Mouse (Mus musculus): ENCODE results near the gene Mpped2. TPM values are rescaled to one million over a fixed set of nuclear protein-coding genes. Genes with fewer than 3 reads are reported as not detected.

Gene Mpped2
- polyA plus RNA-seq, 1 experiment = 4.1 TPM

DNA sequence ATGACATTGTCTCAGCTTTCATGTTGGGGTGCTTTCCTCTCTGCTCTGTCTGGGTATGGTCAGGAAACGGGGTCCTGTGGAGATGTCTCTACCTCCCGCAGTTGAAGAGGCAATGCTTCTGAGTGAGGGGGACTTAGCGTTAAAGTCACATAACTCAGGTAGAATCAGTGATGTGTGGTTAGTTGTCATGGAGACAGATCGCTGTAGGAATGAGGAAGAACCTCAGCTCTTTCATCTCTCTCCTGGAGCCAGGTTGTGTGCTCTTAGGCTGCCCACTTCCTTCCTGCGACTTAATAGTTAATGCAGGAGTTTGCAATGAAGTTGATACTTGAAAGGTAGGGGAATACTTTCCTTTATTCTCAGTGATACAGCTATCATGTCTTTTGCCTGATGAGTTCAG, 173.2 kb downstream of the Mpped2 start:
- TF ChIP-seq POLR2A (IDR thresholded peaks at IDR 0.05; ENCODE audit: low read depth, low read length) (no peak), CTCF (conservative IDR thresholded peaks at IDR 0.05; ENCODE audit: insufficient read depth, insufficient read length, low read depth, low read length) (no peak)
- 47% methylated on average over 5 of the region's 5 CpGs for WGBS
- no peak overlapping the region for H3K27ac ChIP-seq (ENCODE audit: insufficient read depth, low read depth, low read length)
- H3K4me1 ChIP-seq (ENCODE audit: control insufficient read depth, insufficient read depth, low read length) = no peaks in the 10 kb centered on the region
- no peak for DNase-seq
- no peaks in the 10 kb centered on the region for H3K36me3 ChIP-seq (ENCODE audit: control insufficient read depth, insufficient read depth, low read length)
- H3K27me3 ChIP-seq (replicated peaks; ENCODE audit: control insufficient read depth, insufficient read depth, low read length) = no peaks in the 10 kb centered on the region
- H3K4me3 ChIP-seq (ENCODE audit: insufficient read depth, low read depth, low read length) = no peak overlapping the region

DNA sequence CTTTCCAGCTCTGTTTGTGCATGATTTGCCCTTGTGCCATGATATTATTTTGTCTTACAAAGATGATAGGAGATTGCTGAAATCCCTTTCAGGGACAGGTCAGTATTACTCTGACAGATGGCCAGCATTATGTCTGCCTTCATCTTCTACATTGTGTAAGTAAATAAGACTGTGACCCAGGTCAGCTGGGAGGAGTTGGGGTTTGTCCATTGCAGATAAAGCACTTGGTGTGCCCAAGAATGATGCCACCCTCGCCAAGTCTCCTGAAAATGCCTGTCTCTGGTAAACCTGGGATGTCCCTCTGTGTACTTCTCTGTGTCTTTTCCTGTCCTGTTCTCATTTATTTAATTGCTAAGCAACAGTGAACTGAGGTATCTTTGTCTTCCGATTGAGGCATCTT, 177.8 kb downstream of the Mpped2 start:
- no peak for TF ChIP-seq POLR2A (IDR thresholded peaks at IDR 0.05; ENCODE audit: low read depth, low read length)
- no peak for TF ChIP-seq CTCF (conservative IDR thresholded peaks at IDR 0.05; ENCODE audit: insufficient read depth, insufficient read length, low read depth, low read length)
- no peak overlapping the region for H3K27ac ChIP-seq (ENCODE audit: insufficient read depth, low read depth, low read length)
- no peaks in the 10 kb centered on the region for H3K27me3 ChIP-seq (replicated peaks; ENCODE audit: control insufficient read depth, insufficient read depth, low read length)
- 80% methylated on average over 2 of the region's 2 CpGs for WGBS
- DNase-seq = no peak
- no peaks in the 10 kb centered on the region for H3K4me1 ChIP-seq (ENCODE audit: control insufficient read depth, insufficient read depth, low read length)
- H3K36me3 ChIP-seq (ENCODE audit: control insufficient read depth, insufficient read depth, low read length) = no peaks in the 10 kb centered on the region
- H3K4me3 ChIP-seq (ENCODE audit: insufficient read depth, low read depth, low read length) = no peak overlapping the region

DNA sequence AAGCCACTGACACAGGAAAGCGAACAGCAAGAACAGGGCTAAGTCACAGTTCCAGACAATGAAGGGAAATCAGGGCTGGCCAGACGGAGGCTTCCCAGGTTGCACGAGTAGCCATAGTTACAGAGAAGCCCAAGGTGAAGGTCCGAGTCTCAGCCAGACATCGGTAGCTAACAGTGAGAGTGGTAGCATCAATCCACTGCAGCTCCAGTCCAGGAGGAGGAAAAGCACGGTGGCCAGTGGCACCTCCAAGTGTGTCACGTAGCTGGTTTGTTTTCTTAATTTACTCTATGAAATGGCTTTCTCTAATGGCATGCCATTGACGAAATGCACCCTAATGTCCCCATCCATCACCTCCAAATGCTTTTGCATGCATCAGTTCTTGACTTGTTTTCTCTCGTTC, 180.1 kb downstream of the Mpped2 start:
- 76% methylated on average over 9 of the region's 9 CpGs for WGBS
- Histone ChIP-seq H3K36me3 (ENCODE audit: control insufficient read depth, insufficient read depth, low read length) (no peaks in the 10 kb centered on the region), H3K27ac (ENCODE audit: insufficient read depth, low read depth, low read length) (no peak overlapping the region), H3K4me3 (ENCODE audit: insufficient read depth, low read depth, low read length) (no peak overlapping the region), H3K27me3 (replicated peaks; ENCODE audit: control insufficient read depth, insufficient read depth, low read length) (no peaks in the 10 kb centered on the region), H3K4me1 (ENCODE audit: control insufficient read depth, insufficient read depth, low read length) (no peaks in the 10 kb centered on the region)
- no peak for TF ChIP-seq POLR2A (IDR thresholded peaks at IDR 0.05; ENCODE audit: low read depth, low read length)
- no peak for TF ChIP-seq CTCF (conservative IDR thresholded peaks at IDR 0.05; ENCODE audit: insufficient read depth, insufficient read length, low read depth, low read length)
- no peak for DNase-seq

DNA sequence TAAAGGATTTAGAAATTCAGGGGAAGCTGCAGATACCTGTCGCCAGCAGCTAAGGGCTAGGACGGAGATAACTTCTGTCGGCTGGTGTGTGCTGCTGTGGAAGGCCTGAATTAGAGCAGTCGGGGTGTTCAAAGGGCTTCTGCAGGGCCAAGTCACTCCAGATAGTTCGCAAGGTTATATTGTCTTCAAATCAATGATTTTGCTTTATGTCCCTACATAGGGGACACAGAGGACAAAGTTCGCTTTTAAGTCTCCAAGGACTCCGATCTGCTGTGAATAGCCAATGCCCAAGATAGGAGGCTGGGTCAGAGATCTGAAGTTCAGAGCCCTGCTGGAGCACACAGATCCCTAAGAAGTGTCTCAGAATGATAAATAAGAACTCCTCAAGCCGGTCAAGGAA, 190.3 kb downstream of the Mpped2 start:
- no peaks in the 10 kb centered on the region for H3K36me3 ChIP-seq (ENCODE audit: control insufficient read depth, insufficient read depth, low read length)
- H3K4me3 ChIP-seq (ENCODE audit: insufficient read depth, low read depth, low read length) = no peak overlapping the region
- H3K27me3 ChIP-seq (replicated peaks; ENCODE audit: control insufficient read depth, insufficient read depth, low read length) = no peaks in the 10 kb centered on the region
- TF ChIP-seq CTCF (conservative IDR thresholded peaks at IDR 0.05; ENCODE audit: insufficient read depth, insufficient read length, low read depth, low read length) (no peak), POLR2A (IDR thresholded peaks at IDR 0.05; ENCODE audit: low read depth, low read length) (no peak)
- H3K27ac ChIP-seq (ENCODE audit: insufficient read depth, low read depth, low read length) = no peak overlapping the region
- no peaks in the 10 kb centered on the region for H3K4me1 ChIP-seq (ENCODE audit: control insufficient read depth, insufficient read depth, low read length)
- no peak for DNase-seq
- 60% methylated on average over 8 of the region's 8 CpGs for WGBS

DNA sequence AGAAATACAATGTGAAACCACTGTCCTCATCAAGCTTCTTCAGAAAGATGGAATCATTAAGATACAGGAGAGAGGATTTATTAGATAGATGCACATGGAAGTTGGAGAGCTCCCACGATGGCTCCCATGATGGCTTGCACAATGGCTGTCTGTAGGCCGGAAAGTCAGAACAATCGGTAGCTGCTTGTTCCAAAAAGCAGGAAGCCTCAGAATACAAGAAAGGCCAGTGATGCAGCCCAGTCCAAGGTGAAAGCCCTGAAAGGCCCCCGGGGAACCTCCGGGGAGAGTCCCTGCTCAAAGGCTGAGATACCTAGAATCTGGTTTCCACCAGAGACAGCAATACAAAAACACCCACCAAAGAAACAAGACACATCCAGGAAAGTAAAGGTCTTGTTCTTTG, 195.1 kb downstream of the Mpped2 start:
- 91% methylated on average over 5 of the region's 5 CpGs for WGBS
- no peak for DNase-seq
- TF ChIP-seq CTCF (conservative IDR thresholded peaks at IDR 0.05; ENCODE audit: insufficient read depth, insufficient read length, low read depth, low read length) = no peak
- no peak for TF ChIP-seq POLR2A (IDR thresholded peaks at IDR 0.05; ENCODE audit: low read depth, low read length)
- Histone ChIP-seq H3K4me1 (ENCODE audit: control insufficient read depth, insufficient read depth, low read length) (peaks cover 7% of the 10 kb centered on the region; the same call in 1 of the 2 replicates), H3K36me3 (ENCODE audit: control insufficient read depth, insufficient read depth, low read length) (no peaks in the 10 kb centered on the region), H3K27me3 (replicated peaks; ENCODE audit: control insufficient read depth, insufficient read depth, low read length) (no peaks in the 10 kb centered on the region), H3K4me3 (ENCODE audit: insufficient read depth, low read depth, low read length) (no peak overlapping the region), H3K27ac (ENCODE audit: insufficient read depth, low read depth, low read length) (no peak overlapping the region)

DNA sequence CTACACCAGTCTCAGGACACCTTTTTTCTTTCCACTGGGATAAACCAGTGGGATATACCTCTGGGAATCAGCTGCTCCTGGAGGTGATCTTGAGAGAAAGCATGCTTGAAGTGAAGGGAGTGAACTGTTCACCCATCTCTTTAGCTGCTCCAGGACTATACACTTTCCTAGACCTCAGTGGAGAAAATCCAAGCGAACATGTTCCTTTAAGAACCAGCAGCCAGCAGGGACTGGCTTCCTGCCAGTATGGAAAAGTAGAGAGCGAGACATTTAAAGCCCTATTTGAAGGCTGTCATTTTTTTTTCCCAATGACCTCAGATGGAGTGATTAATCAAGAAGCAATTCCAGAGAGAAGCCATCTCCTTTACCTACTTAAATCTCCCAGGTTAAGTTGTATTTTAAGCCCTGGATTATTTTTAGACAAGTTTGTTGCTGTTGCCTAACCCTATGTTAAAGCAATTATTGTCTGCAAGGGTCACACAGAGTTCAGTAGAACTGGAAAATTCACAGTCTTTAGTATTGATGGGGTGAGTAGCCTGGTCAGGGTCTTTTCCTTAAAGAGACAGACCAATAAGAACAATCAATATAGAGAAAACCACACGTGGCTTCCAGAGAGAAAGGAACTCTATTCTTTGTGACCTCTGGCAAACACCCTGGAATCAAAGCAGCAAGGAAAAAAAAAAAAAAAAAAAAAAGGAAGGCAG, 196.4 kb downstream of the Mpped2 start:
- WGBS = 8% methylated on average over 3 of the region's 3 CpGs
- no peak overlapping the region for H3K4me3 ChIP-seq (ENCODE audit: insufficient read depth, low read depth, low read length)
- H3K27me3 ChIP-seq (replicated peaks; ENCODE audit: control insufficient read depth, insufficient read depth, low read length) = no peaks in the 10 kb centered on the region
- H3K36me3 ChIP-seq (ENCODE audit: control insufficient read depth, insufficient read depth, low read length) = no peaks in the 10 kb centered on the region
- H3K4me1 ChIP-seq (ENCODE audit: control insufficient read depth, insufficient read depth, low read length) = peaks cover 7% of the 10 kb centered on the region; the same call in 1 of the 2 replicates
- DNase-seq = peak; percentile 78
- TF ChIP-seq CTCF (conservative IDR thresholded peaks at IDR 0.05; ENCODE audit: insufficient read depth, insufficient read length, low read depth, low read length) = no peak
- no peak for TF ChIP-seq POLR2A (IDR thresholded peaks at IDR 0.05; ENCODE audit: low read depth, low read length)
- no peak overlapping the region for H3K27ac ChIP-seq (ENCODE audit: insufficient read depth, low read depth, low read length)

DNA sequence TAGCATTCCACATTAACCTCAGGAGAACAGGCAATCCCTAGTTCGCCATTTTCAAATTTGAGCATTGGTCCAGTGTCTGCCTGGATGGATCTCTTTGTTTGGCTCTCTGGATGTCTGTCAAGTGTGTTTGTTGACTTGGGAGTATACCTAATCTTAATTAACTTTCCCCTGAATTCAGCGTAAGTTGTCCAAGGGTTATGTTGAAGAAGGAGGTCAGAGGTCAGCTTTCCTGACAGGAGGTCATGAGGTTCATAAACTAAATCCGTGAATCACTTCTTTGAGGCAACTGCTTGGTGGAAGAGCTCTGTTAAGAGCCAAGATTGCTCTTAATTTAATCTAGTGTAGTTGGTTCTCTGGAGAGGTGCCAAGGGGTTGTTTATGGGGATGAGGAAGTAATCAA, 200.3 kb downstream of the Mpped2 start:
- Histone ChIP-seq H3K4me1 (ENCODE audit: control insufficient read depth, insufficient read depth, low read length) (peaks cover 7% of the 10 kb centered on the region; the same call in 1 of the 2 replicates), H3K4me3 (ENCODE audit: insufficient read depth, low read depth, low read length) (no peak overlapping the region), H3K27me3 (replicated peaks; ENCODE audit: control insufficient read depth, insufficient read depth, low read length) (no peaks in the 10 kb centered on the region), H3K36me3 (ENCODE audit: control insufficient read depth, insufficient read depth, low read length) (no peaks in the 10 kb centered on the region), H3K27ac (ENCODE audit: insufficient read depth, low read depth, low read length) (no peak overlapping the region)
- DNase-seq = no peak
- WGBS = 49% methylated on average over 3 of the region's 3 CpGs
- TF ChIP-seq CTCF (conservative IDR thresholded peaks at IDR 0.05; ENCODE audit: insufficient read depth, insufficient read length, low read depth, low read length) = no peak
- no peak for TF ChIP-seq POLR2A (IDR thresholded peaks at IDR 0.05; ENCODE audit: low read depth, low read length)

Measured in kidney, adult 2 months (tissue).